In genomic region chr3:37602356-37602755, GRCm38 (mm10) we compare ENCODE assay signal across 15 mouse cellular contexts.
"Had no signal": no experiment of that assay in that cellular context is flagged by ENCODE, and none has a peak within 500 bp of the region (broad histone marks: within the 10 kb centered on the region; RNA-seq: fewer than 3 reads in every experiment).

No protein-coding gene starts in this region.

- H3K27me3 ChIP-seq: neural tube, embryonic 15.5 days; stomach, embryonic 15.5 days had no signal

- H3K9ac ChIP-seq: neural tube, embryonic 15.5 days; stomach, embryonic 15.5 days had no signal

- DNase-seq: retina, postnatal 1 day; right cerebral cortex, adult 18-20 months; right cerebral cortex, postnatal 14 days; right cerebral cortex, postnatal 25 days; right cerebral cortex, postnatal 4 days; spleen, adult 18-20 months; thymus, adult 18-20 months; thymus, adult 2 months; thymus, postnatal 14 days; thymus, postnatal 25 days; thymus, postnatal 36 days; thymus, postnatal 4 days had no signal

- H3K9me3 ChIP-seq: neural tube, embryonic 15.5 days; stomach, embryonic 15.5 days had no signal

- H3K4me1 ChIP-seq: stomach, embryonic 15.5 days had no signal

- H3K4me3 ChIP-seq: neural tube, embryonic 15.5 days; stomach, embryonic 15.5 days had no signal

- H3K4me2 ChIP-seq: neural tube, embryonic 15.5 days; stomach, embryonic 15.5 days had no signal

- H3K36me3 ChIP-seq: neural tube, embryonic 15.5 days; stomach, embryonic 15.5 days had no signal

- H3K27ac ChIP-seq: neural tube, embryonic 15.5 days; stomach, embryonic 15.5 days; stomach, postnatal 0 days had no signal
